Mouse (Mus musculus): ENCODE results near the gene Sema6b. TPM values are rescaled to one million over a fixed set of nuclear protein-coding genes. Genes with fewer than 3 reads are reported as not detected.
"Not testable (repeated sequence)": the region's sequence is repeated elsewhere in the genome, so short reads cannot be mapped to it uniquely, and the experiment has no call there.

Sema6b gene
- polyA plus RNA-seq, 1 experiment = 54.3 TPM

DNA sequence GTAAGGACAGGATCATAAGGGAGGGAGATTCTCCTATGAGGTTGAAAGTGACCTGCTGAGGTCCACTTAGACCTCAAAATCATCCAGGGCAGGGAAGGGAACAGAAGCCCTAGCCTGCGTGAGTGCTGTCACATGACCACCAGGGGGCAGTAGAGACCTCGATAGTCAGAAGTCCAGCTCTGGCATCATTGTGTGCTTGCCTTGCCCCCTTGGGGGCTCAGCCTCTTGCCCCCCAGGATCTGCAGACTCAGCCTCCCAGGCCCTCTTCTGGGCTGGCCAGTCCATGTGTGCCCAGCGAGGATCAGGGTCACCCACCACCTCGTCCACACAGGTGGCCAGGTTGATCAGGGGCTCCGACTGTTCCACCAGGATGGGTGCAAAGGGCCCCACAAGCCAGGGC, 28.3 kb downstream of the Sema6b start:
- Histone ChIP-seq H3K27me3 (ENCODE audit: control insufficient read depth, insufficient read depth, low read length) (no peaks in the 10 kb centered on the region), H3K4me1 (ENCODE audit: control insufficient read depth, insufficient read depth, low read length) (no peaks in the 10 kb centered on the region), H3K4me3 (replicated peaks; ENCODE audit: insufficient read depth, low read depth, low read length) (no peak overlapping the region), H3K27ac (ENCODE audit: insufficient read depth, low read length) (no peak overlapping the region)
- TF ChIP-seq POLR2A (IDR thresholded peaks at IDR 0.05; ENCODE audit: borderline replicate concordance, insufficient read depth, low read length) (no peak), CTCF (IDR thresholded peaks at IDR 0.05; ENCODE audit: borderline replicate concordance, insufficient read depth, low read depth, low read length) (peak; percentile 88)
- WGBS = 50% methylated on average over 5 of the region's 5 CpGs
- peak; percentile 63 to 70 for DNase-seq

DNA sequence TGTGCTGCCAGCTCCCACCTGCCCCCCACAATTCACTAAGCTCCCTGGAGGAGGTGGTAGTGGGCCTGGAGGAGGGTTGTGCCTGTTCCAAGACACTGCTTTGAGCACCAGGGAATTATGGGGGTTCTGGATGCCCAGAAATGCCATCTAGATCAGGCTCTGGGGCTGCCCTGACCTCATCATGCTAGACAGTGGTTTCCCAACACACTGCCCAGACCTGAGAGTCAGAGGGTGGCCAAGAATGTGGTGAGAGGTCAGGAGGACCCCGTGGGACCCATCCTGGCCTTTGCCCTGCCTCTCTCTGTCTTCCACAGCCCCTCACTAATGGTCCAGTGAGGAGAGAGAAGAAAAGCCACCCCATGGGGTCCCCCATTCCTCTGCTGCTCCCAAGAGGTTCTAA, 29.1 kb downstream of the Sema6b start:
- Histone ChIP-seq H3K4me1 (ENCODE audit: control insufficient read depth, insufficient read depth, low read length) (no peaks in the 10 kb centered on the region), H3K27me3 (ENCODE audit: control insufficient read depth, insufficient read depth, low read length) (no peaks in the 10 kb centered on the region), H3K4me3 (replicated peaks; ENCODE audit: insufficient read depth, low read depth, low read length) (no peak overlapping the region), H3K27ac (ENCODE audit: insufficient read depth, low read length) (no peak overlapping the region)
- no peak for DNase-seq
- TF ChIP-seq CTCF (IDR thresholded peaks at IDR 0.05; ENCODE audit: borderline replicate concordance, insufficient read depth, low read depth, low read length) (no peak), POLR2A (IDR thresholded peaks at IDR 0.05; ENCODE audit: borderline replicate concordance, insufficient read depth, low read length) (no peak)
- 55% methylated on average over 1 of the region's 1 CpGs for WGBS

DNA sequence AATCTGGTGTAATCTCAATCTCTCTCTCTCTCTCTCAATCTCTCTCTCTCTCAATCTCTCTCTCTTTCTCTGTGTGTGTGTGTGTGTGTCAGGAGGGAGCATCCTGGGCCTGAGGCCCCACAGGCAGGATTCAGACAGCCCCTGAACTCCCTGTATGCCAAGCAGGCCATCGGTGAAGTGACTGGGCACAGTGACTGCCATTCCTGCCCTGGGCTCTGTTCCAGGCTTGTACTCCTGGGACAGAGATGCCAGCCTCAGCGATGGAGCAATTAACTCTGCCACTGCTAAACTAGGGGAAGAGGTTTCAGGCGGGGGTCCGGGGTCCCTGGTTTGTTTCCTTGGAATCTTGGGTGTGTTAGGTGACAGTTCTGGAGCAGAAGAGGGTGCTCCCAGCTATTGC, 29.6 kb downstream of the Sema6b start:
- WGBS = 15% methylated on average over 4 of the region's 4 CpGs
- no peak for TF ChIP-seq POLR2A (IDR thresholded peaks at IDR 0.05; ENCODE audit: borderline replicate concordance, insufficient read depth, low read length)
- TF ChIP-seq CTCF (IDR thresholded peaks at IDR 0.05; ENCODE audit: borderline replicate concordance, insufficient read depth, low read depth, low read length) = no peak

DNA sequence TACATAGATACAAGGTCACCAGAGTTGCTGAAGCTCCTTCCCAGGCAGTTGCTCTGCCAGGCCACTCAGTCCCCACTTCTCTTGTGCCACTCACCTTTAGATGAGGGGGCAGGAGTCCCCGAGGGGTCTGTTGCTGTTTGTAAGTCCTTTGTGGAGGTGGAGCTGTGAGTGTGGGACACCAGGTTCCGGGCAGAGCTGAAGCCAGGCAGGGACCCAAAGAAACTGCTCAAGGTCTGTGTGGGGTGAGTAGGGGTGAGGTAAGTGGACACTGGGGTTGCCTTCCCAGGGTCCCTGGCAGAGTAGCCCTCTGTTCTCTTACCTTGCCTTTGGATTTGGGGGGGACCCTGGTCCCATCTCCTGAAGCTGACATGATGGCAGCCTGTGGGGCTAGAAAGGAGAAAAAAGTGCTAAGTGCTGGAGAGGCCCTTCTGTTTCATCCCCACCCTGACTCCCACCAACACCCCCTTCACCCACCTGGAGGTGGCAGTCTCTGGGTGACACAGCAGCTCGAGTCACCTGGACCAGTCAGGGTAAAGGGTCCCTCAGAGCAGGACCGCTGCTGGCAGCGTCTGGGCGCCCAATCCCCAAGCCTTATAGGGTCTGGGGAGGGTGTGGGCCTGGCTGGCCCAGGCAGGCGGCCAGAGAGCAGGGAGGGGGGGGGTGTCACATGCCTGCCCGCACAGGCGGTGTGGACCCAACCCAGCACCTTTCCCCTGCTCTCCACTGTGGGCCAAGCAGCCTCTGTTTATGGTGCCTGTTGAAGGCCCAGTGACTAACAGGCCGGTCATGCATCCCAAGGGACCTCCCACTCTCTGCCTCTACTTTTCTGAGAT, 30.7 kb downstream of the Sema6b start, which contains the start of gene Plin4:
Plin4 (minus strand) TSS at position 585 of the 833 bp plus-strand sequence.
- TF ChIP-seq CTCF (IDR thresholded peaks at IDR 0.05; ENCODE audit: borderline replicate concordance, insufficient read depth, low read depth, low read length) = no peak
- TF ChIP-seq POLR2A (IDR thresholded peaks at IDR 0.05; ENCODE audit: borderline replicate concordance, insufficient read depth, low read length) = no peak
- peak within 1 kb of the TSS; percentile 73 for H3K27ac ChIP-seq (ENCODE audit: insufficient read depth, low read length)
- no peaks in the 10 kb centered on the region for H3K27me3 ChIP-seq (ENCODE audit: control insufficient read depth, insufficient read depth, low read length)
- no peak within 1 kb of the TSS for H3K4me3 ChIP-seq (replicated peaks; ENCODE audit: insufficient read depth, low read depth, low read length)
- no peak for DNase-seq
- 50% methylated on average over 10 of the region's 10 CpGs for WGBS
- H3K4me1 ChIP-seq (ENCODE audit: control insufficient read depth, insufficient read depth, low read length) = no peaks in the 10 kb centered on the region

More for the DNA sequence above, 29.6 kb downstream of the Sema6b start:
- no peaks in the 10 kb centered on the region for H3K27me3 ChIP-seq (ENCODE audit: control insufficient read depth, insufficient read depth, low read length)
- H3K4me3 ChIP-seq (replicated peaks; ENCODE audit: insufficient read depth, low read depth, low read length) = no peak overlapping the region
- peak in 1 of 2 experiments; percentile 42 for DNase-seq
- no peaks in the 10 kb centered on the region for H3K4me1 ChIP-seq (ENCODE audit: control insufficient read depth, insufficient read depth, low read length)
- H3K27ac ChIP-seq (ENCODE audit: insufficient read depth, low read length) = peak overlapping the region; percentile 5; the same call in 1 of the 2 replicates

DNA sequence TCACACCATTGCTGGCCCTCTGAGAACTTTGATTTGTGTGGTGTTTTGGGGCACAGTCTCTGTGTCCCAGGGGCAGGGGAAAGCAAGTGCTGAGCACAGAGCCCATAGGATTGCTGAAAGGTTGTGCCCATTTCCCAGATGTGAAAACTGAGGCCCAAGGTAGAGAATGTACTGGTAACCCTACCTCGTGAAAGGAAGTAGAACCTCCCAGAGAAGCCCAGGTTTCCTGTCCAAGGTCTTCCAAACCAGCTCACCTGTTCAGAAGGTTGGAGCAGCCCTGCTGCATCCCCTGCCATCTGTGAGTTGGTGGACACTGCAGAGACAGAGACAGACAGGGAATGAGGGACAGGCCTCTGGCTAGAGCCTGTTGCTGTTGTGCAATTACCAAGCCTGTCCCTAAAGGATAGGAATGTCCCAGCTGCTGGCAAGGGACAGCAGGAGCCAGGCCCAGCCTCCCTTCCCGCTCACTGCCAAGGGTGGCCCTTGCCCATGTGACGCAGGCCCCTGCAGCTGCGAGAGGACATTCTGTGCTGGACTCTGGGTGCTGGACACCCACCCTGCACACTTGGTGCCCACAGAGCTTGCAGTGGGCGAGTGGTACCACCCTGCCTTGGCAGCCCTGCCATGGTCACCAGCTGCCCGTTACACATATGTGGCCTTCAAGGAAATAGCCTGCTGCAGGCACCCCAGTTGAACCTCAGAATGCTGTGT, 31.7 kb downstream of the Sema6b start:
- H3K4me3 ChIP-seq (replicated peaks; ENCODE audit: insufficient read depth, low read depth, low read length) = no peak overlapping the region
- 44% methylated on average over 6 of the region's 6 CpGs for WGBS
- H3K4me1 ChIP-seq (ENCODE audit: control insufficient read depth, insufficient read depth, low read length) = no peaks in the 10 kb centered on the region
- peak overlapping the region; percentile 73 for H3K27ac ChIP-seq (ENCODE audit: insufficient read depth, low read length)
- TF ChIP-seq POLR2A (IDR thresholded peaks at IDR 0.05; ENCODE audit: borderline replicate concordance, insufficient read depth, low read length) (0 out of 2 replicates have a peak, but pooled peaks have one; percentile 11), CTCF (IDR thresholded peaks at IDR 0.05; ENCODE audit: borderline replicate concordance, insufficient read depth, low read depth, low read length) (no peak)
- peak in 1 of 2 experiments; percentile 55 for DNase-seq
- no peaks in the 10 kb centered on the region for H3K27me3 ChIP-seq (ENCODE audit: control insufficient read depth, insufficient read depth, low read length)

DNA sequence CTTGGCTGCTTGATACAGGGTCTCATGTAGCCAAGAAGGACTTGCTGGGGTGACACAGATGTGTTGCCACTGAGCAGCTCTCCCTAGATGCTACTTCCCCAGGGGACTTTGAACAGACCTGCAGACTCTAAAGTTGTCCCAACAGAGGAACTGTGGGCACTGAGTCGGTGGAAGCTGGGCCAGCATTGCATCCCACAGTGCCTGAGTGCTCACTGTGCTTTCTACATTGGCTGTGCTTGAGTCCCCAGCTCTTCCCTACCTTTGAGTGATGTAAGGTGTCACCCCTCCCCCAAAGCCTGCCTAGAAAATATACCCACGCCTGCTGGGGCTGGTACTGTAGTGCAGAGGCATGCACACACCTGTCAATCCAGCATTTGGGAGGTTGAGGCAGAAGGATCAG, 32.4 kb downstream of the Sema6b start:
- TF ChIP-seq POLR2A (IDR thresholded peaks at IDR 0.05; ENCODE audit: borderline replicate concordance, insufficient read depth, low read length) = no peak
- TF ChIP-seq CTCF (IDR thresholded peaks at IDR 0.05; ENCODE audit: borderline replicate concordance, insufficient read depth, low read depth, low read length) = no peak
- 66% methylated on average over 2 of the region's 2 CpGs for WGBS
- Histone ChIP-seq H3K4me1 (ENCODE audit: control insufficient read depth, insufficient read depth, low read length) (no peaks in the 10 kb centered on the region), H3K4me3 (replicated peaks; ENCODE audit: insufficient read depth, low read depth, low read length) (no peak overlapping the region), H3K27me3 (ENCODE audit: control insufficient read depth, insufficient read depth, low read length) (no peaks in the 10 kb centered on the region), H3K27ac (ENCODE audit: insufficient read depth, low read length) (peak overlapping the region; percentile 73; the same call in 1 of the 2 replicates)
- DNase-seq = no peak

DNA sequence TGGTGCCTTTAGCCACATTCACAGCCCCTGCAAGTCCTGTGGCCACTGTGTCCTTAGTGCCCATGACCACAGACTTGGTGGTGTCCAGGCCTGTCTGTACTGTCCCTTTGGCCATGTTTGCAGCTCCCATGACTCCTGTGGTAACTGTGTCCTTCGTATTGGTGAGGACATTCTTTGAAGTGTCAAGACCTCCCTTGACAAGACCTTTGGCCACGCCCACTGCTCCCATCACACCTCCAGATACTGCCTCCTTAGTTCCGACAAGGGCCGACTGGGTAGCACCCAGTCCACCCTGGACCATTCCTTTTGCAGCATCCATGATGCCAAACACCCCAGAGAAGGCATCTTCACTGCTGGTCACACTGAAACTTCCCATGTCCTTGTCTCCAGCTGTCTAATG, 33.2 kb downstream of the Sema6b start:
- H3K4me1 ChIP-seq (ENCODE audit: control insufficient read depth, insufficient read depth, low read length) = no peaks in the 10 kb centered on the region
- no peaks in the 10 kb centered on the region for H3K27me3 ChIP-seq (ENCODE audit: control insufficient read depth, insufficient read depth, low read length)
- WGBS = 87% methylated on average over 4 of the region's 4 CpGs
- TF ChIP-seq POLR2A (IDR thresholded peaks at IDR 0.05; ENCODE audit: borderline replicate concordance, insufficient read depth, low read length) = no peak
- no peak for TF ChIP-seq CTCF (IDR thresholded peaks at IDR 0.05; ENCODE audit: borderline replicate concordance, insufficient read depth, low read depth, low read length)
- DNase-seq = no peak
- no peak overlapping the region for H3K4me3 ChIP-seq (replicated peaks; ENCODE audit: insufficient read depth, low read depth, low read length)
- H3K27ac ChIP-seq (ENCODE audit: insufficient read depth, low read length) = no peak overlapping the region

DNA sequence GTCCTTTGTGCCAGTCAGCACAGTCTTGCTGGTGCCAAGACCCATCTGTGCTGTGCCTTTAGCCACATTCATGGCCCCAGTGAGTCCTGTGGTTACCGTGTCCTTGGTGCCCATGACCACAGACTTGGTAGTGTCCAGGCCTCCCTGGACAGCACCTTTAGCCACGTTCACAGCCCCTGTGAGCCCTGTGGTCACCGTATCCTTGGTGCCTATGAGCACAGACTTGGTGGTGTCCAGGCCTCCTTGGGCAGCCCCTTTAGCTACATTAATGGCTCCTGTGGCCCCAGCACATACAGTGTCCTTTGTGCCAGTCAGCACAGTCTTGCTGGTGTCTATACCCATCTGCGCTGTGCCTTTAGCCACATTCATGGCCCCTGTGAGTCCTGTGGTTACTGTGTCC, 33.7 kb downstream of the Sema6b start:
- H3K27me3 ChIP-seq (ENCODE audit: control insufficient read depth, insufficient read depth, low read length); H3K4me1 ChIP-seq (ENCODE audit: control insufficient read depth, insufficient read depth, low read length); H3K27ac ChIP-seq (ENCODE audit: insufficient read depth, low read length); DNase-seq; H3K4me3 ChIP-seq (replicated peaks; ENCODE audit: insufficient read depth, low read depth, low read length): not testable (repeated sequence)
- 94% methylated on average over 4 of the region's 4 CpGs for WGBS

DNA sequence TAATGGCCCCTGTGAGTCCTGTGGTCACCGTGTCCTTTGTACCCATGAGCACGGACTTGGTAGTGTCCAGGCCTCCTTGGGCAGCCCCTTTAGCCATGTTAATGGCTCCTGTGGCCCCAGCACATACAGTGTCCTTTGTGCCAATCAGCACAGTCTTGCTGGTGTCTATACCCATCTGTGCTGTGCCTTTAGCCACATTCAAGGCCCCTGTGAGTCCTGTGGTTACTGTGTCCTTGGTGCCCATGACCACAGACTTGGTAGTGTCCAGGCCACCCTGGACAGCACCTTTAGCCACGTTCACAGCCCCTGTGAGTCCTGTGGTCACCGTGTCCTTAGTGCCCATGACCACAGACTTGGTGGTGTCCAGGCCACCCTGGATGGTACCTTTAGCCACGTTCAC, 35.3 kb downstream of the Sema6b start:
- WGBS = 83% methylated on average over 5 of the region's 5 CpGs
- not testable (repeated sequence) for H3K27ac ChIP-seq (ENCODE audit: insufficient read depth, low read length); H3K27me3 ChIP-seq (ENCODE audit: control insufficient read depth, insufficient read depth, low read length); DNase-seq; H3K4me1 ChIP-seq (ENCODE audit: control insufficient read depth, insufficient read depth, low read length); H3K4me3 ChIP-seq (replicated peaks; ENCODE audit: insufficient read depth, low read depth, low read length)

All from cerebellum, adult 2 months (tissue).